In the genomic region with DNA sequence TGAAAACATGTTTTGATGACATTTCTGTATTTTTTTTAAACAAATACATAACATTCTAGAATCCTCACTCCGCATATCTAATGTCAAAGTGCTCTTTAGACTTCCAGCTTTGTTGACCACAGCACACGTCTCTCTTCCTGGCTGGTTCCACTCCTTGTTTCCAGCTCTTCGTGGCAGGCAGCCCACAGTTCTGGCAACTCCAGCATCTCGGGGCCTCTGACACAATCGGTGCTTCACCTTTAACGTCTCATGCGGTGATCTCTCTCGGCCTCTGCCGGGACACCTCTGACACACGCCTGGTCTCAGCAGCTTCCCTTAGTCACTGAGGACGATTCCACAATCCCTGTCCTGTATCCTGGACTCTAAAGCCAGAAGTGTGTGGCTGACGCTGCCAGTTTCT, we compare ENCODE assay signal across 15 mouse cellular contexts. TPM values are rescaled to one million over a fixed set of nuclear protein-coding genes. Genes with fewer than 3 reads are reported as not detected.
DNase-seq lines count a peak whose midpoint lies in the region; ATAC-seq lines count a peak whose summit lies in the region.
"Had no signal": no experiment of that assay in that cellular context is flagged by ENCODE, and none has a peak within 500 bp of the region (broad histone marks: within the 10 kb centered on the region; RNA-seq: fewer than 3 reads in every experiment).

No protein-coding gene starts in this region.

- peaks cover 45% of the 10 kb centered on the region for H3K4me1 ChIP-seq in forebrain, embryonic 13.5 days
- peaks cover 32% of the 10 kb centered on the region for H3K4me1 ChIP-seq in forebrain, embryonic 12.5 days
- peaks cover 34% of the 10 kb centered on the region for H3K4me1 ChIP-seq in heart, embryonic 12.5 days (replicated peaks)
- H3K4me1 ChIP-seq in heart, embryonic 11.5 days (ENCODE audit: control insufficient read depth, insufficient read depth, low read length): peaks cover 12% of the 10 kb centered on the region
- peaks cover 13 to 29% of the 10 kb centered on the region in 2 experiments for H3K4me1 ChIP-seq in heart, embryonic 14.5 days (ENCODE audit: control insufficient read depth in 2 of 2, insufficient read depth in 2 of 2, low read length in 2 of 2)
- H3K4me1 ChIP-seq in intestine, embryonic 15.5 days (replicated peaks): no peaks in the 10 kb centered on the region

- peaks cover 15% of the 10 kb centered on the region for H3K27me3 ChIP-seq in forebrain, embryonic 13.5 days
- H3K27me3 ChIP-seq in forebrain, embryonic 12.5 days: peaks cover 67% of the 10 kb centered on the region
- no peaks in the 10 kb centered on the region for H3K27me3 ChIP-seq in heart, embryonic 12.5 days (replicated peaks)
- no peaks in the 10 kb centered on the region for H3K27me3 ChIP-seq in heart, embryonic 11.5 days (ENCODE audit: control insufficient read depth, insufficient read depth, low read length)
- H3K27me3 ChIP-seq in heart, embryonic 14.5 days (ENCODE audit: control insufficient read depth, insufficient read depth, low read length): no peaks in the 10 kb centered on the region
- no peaks in the 10 kb centered on the region for H3K27me3 ChIP-seq in intestine, embryonic 15.5 days (replicated peaks)
- H3K27me3 ChIP-seq: embryonic facial prominence, embryonic 15.5 days had no signal

- H3K9ac ChIP-seq in forebrain, embryonic 13.5 days: no peak overlapping the region
- no peak overlapping the region for H3K9ac ChIP-seq in forebrain, embryonic 12.5 days
- H3K9ac ChIP-seq in heart, embryonic 12.5 days: no peak overlapping the region
- no peak overlapping the region for H3K9ac ChIP-seq in heart, embryonic 11.5 days (ENCODE audit: low read depth, low read length)
- no peak overlapping the region for H3K9ac ChIP-seq in heart, embryonic 14.5 days (ENCODE audit: low read length)
- no peak overlapping the region for H3K9ac ChIP-seq in intestine, embryonic 15.5 days
- H3K9ac ChIP-seq: embryonic facial prominence, embryonic 15.5 days; liver, embryonic 14.5 days; neural tube, embryonic 12.5 days had no signal

- DNase-seq in heart, postnatal 4 days: peak; percentile 44
- DNase-seq: cerebellum, adult 11 months; kidney, adult 9 months; lung, postnatal 10 days; right cerebral cortex, postnatal 4 days had no signal

- H3K4me2 ChIP-seq in forebrain, embryonic 13.5 days: peak overlapping the region; percentile 8
- no peak overlapping the region for H3K4me2 ChIP-seq in forebrain, embryonic 12.5 days
- H3K4me2 ChIP-seq in heart, embryonic 12.5 days: 0 out of 2 replicates have a peak overlapping the region, but pooled peaks have one; percentile 14
- no peak overlapping the region for H3K4me2 ChIP-seq in heart, embryonic 11.5 days
- H3K4me2 ChIP-seq in heart, embryonic 14.5 days (ENCODE audit: low read length): peak overlapping the region; percentile 9
- no peak overlapping the region for H3K4me2 ChIP-seq in intestine, embryonic 15.5 days (replicated peaks)
- H3K4me2 ChIP-seq: embryonic facial prominence, embryonic 15.5 days; neural tube, embryonic 12.5 days had no signal

- WGBS in forebrain, embryonic 13.5 days: 66% methylated on average over 12 of the region's 12 CpGs
- 75% methylated on average over 12 of the region's 12 CpGs for WGBS in forebrain, embryonic 12.5 days
- 55% methylated on average over 12 of the region's 12 CpGs for WGBS in heart, embryonic 12.5 days
- WGBS in heart, embryonic 11.5 days (ENCODE audit: insufficient replicate concordance): 66% methylated on average over 12 of the region's 12 CpGs
- 36% methylated on average over 12 of the region's 12 CpGs for WGBS in heart, embryonic 14.5 days
- 82% methylated on average over 12 of the region's 12 CpGs for WGBS in intestine, embryonic 15.5 days

- no peaks in the 10 kb centered on the region for H3K36me3 ChIP-seq in forebrain, embryonic 13.5 days (ENCODE audit: poor library complexity, severe bottlenecking)
- H3K36me3 ChIP-seq in forebrain, embryonic 12.5 days (replicated peaks): 0 out of 2 replicates have a peak, but pooled peaks cover 6% of the 10 kb centered on the region
- peaks cover 27% of the 10 kb centered on the region for H3K36me3 ChIP-seq in heart, embryonic 12.5 days
- no peaks in the 10 kb centered on the region; the same call in 1 of the 2 replicates for H3K36me3 ChIP-seq in heart, embryonic 11.5 days (ENCODE audit: control insufficient read depth, insufficient read depth, low read length)
- H3K36me3 ChIP-seq in heart, embryonic 14.5 days (ENCODE audit: control insufficient read depth, insufficient read depth, low read length): peaks cover 32% of the 10 kb centered on the region
- peaks cover 4% of the 10 kb centered on the region; the same call in 1 of the 2 replicates for H3K36me3 ChIP-seq in intestine, embryonic 15.5 days
- H3K36me3 ChIP-seq: G1E; neural tube, embryonic 12.5 days had no signal

- H3K27ac ChIP-seq in forebrain, embryonic 13.5 days: no peak overlapping the region
- no peak overlapping the region for H3K27ac ChIP-seq in forebrain, embryonic 12.5 days
- H3K27ac ChIP-seq in heart, embryonic 12.5 days (ENCODE audit: poor library complexity, severe bottlenecking): peak overlapping the region; percentile 5; the same call in 1 of the 2 replicates
- no peak overlapping the region for H3K27ac ChIP-seq in heart, embryonic 11.5 days (ENCODE audit: low read depth, low read length)
- peak overlapping the region; percentile 33 to 57; a peak in 3 of 4 replicates for H3K27ac ChIP-seq in heart, embryonic 14.5 days (replicated peaks in 1 of 2; ENCODE audit: control insufficient read depth in 1 of 2, insufficient read depth in 1 of 2, low read depth in 2 of 2, low read length in 2 of 2)
- no peak overlapping the region for H3K27ac ChIP-seq in intestine, embryonic 15.5 days
- H3K27ac ChIP-seq: embryonic facial prominence, embryonic 15.5 days; liver, embryonic 14.5 days; neural tube, embryonic 12.5 days had no signal

- ATAC-seq in forebrain, embryonic 13.5 days: no peak
- ATAC-seq in forebrain, embryonic 12.5 days (ENCODE audit: low FRiP score): no peak
- no peak for ATAC-seq in heart, embryonic 12.5 days (ENCODE audit: insufficient number of reproducible peaks, low FRiP score)
- no peak for ATAC-seq in heart, embryonic 11.5 days (replicated peaks; ENCODE audit: insufficient number of reproducible peaks, low FRiP score, low TSS enrichment)
- ATAC-seq in heart, embryonic 14.5 days (ENCODE audit: insufficient number of reproducible peaks, insufficient read depth, low FRiP score, low read depth): no peak
- ATAC-seq in intestine, embryonic 15.5 days: no peak

- no peak overlapping the region for H3K4me3 ChIP-seq in forebrain, embryonic 13.5 days
- H3K4me3 ChIP-seq in forebrain, embryonic 12.5 days (replicated peaks): no peak overlapping the region
- H3K4me3 ChIP-seq in heart, embryonic 12.5 days: no peak overlapping the region
- no peak overlapping the region for H3K4me3 ChIP-seq in heart, embryonic 11.5 days (ENCODE audit: low read depth, low read length)
- H3K4me3 ChIP-seq in heart, embryonic 14.5 days (ENCODE audit: control insufficient read depth in 1 of 2, insufficient read depth in 1 of 2, low read depth in 1 of 2, low read length in 2 of 2): no peak overlapping the region
- no peak overlapping the region for H3K4me3 ChIP-seq in intestine, embryonic 15.5 days (replicated peaks)
- H3K4me3 ChIP-seq: embryonic facial prominence, embryonic 15.5 days; neural tube, embryonic 12.5 days had no signal

- no peaks in the 10 kb centered on the region for H3K9me3 ChIP-seq in forebrain, embryonic 13.5 days (replicated peaks)
- H3K9me3 ChIP-seq in forebrain, embryonic 12.5 days: no peaks in the 10 kb centered on the region
- no peaks in the 10 kb centered on the region for H3K9me3 ChIP-seq in heart, embryonic 12.5 days (replicated peaks)
- H3K9me3 ChIP-seq in heart, embryonic 11.5 days (replicated peaks; ENCODE audit: control insufficient read depth, low read length): no peaks in the 10 kb centered on the region
- no peaks in the 10 kb centered on the region for H3K9me3 ChIP-seq in heart, embryonic 14.5 days (ENCODE audit: control insufficient read depth, low read length)
- no peaks in the 10 kb centered on the region for H3K9me3 ChIP-seq in intestine, embryonic 15.5 days
- H3K9me3 ChIP-seq: embryonic facial prominence, embryonic 15.5 days; neural tube, embryonic 12.5 days had no signal

RNA-seq across cellular contexts. Expression of a gene that starts 5.8 kb away (rescaled TPM):
- polyA plus RNA-seq in forebrain, embryonic 13.5 days (2015; fragmentation: Nextera tagmentation; extraction: Ambion mirVana): 18.6 and 19.7 TPM in 2 replicates
- polyA plus RNA-seq in forebrain, embryonic 12.5 days (2016; fragmentation: Nextera tagmentation; extraction: Ambion mirVana): 16.8 and 21.9 TPM in 2 replicates
- 27.4 and 28.1 TPM in 2 replicates for polyA plus RNA-seq in heart, embryonic 12.5 days (2016; fragmentation: Nextera tagmentation; extraction: Ambion mirVana)
- polyA plus RNA-seq in heart, embryonic 11.5 days (2014; fragmentation: Nextera tagmentation; extraction: Ambion mirVana): 15.3 and 17.6 TPM in 2 replicates
- polyA plus RNA-seq in heart, embryonic 14.5 days (2014; fragmentation: Nextera tagmentation; extraction: Ambion mirVana): 24.0 and 25.5 TPM in 2 replicates
- 10 to 100 TPM; 36.7 to 36.8 TPM for total RNA-seq in heart, postnatal 4 days (2021)
- polyA plus RNA-seq in intestine, embryonic 15.5 days (2015; fragmentation: Nextera tagmentation; extraction: Ambion mirVana): 14.8 and 18.6 TPM in 2 replicates
- polyA plus RNA-seq: G1E had no signal

Comparison
In these comparisons a context has a peak if more than half of its experiments do, and no peak if none do; other contexts are left out.
1. H3K27ac ChIP-seq: peak in heart, embryonic 12.5 days (single experiment) and heart, embryonic 14.5 days (2 of 2); none in forebrain, embryonic 13.5 days (single experiment), forebrain, embryonic 12.5 days (single experiment), heart, embryonic 11.5 days (single experiment) and intestine, embryonic 15.5 days (single experiment).
2. H3K4me2 ChIP-seq: peak in forebrain, embryonic 13.5 days (single experiment), heart, embryonic 12.5 days (single experiment) and heart, embryonic 14.5 days (single experiment); none in forebrain, embryonic 12.5 days (single experiment), heart, embryonic 11.5 days (single experiment) and intestine, embryonic 15.5 days (single experiment).